Mouse (Mus musculus) spleen, adult 2 months (tissue): ENCODE results near the gene Samd4b. TPM values are rescaled to one million over a fixed set of nuclear protein-coding genes. Genes with fewer than 3 reads are reported as not detected.

Experiments used
- DNase-seq, 2 experiments: peaks; one replicate each; pipeline versions ENCODE4 v3.0.0 to v3.0.0-alpha.2; 2012 to 2021; ENCODE audit warnings: low spot score in 2 of 2, low read depth in 1 of 2
- H3K27ac ChIP-seq: fragments of 200-500 bp; 2 replicates; pipeline ENCODE4 v1.5.1; 2012; ENCODE audit warnings: low read length, inconsistent platforms; ENCODE audit not compliant: insufficient read depth
- H3K27me3 ChIP-seq: fragments of 200-500 bp; 2 replicates; pipeline ENCODE4 v1.6.1; 2012; ENCODE audit warnings: mild to moderate bottlenecking, moderate library complexity, low read length, inconsistent platforms; ENCODE audit not compliant: control insufficient read depth, insufficient read depth
- H3K36me3 ChIP-seq: fragments of 200-500 bp; 2 replicates; pipeline ENCODE4 v1.6.1; 2012; ENCODE audit warnings: mild to moderate bottlenecking, low read length, inconsistent platforms; ENCODE audit not compliant: control insufficient read depth, insufficient read depth
- H3K4me1 ChIP-seq: fragments of 200-500 bp; 2 replicates; pipeline ENCODE4 v1.6.1; 2011; ENCODE audit warnings: inconsistent platforms; ENCODE audit not compliant: control insufficient read depth, insufficient read depth, insufficient read length
- H3K4me3 ChIP-seq: fragments of 200-500 bp; 2 replicates; pipeline ENCODE4 v1.5.1; 2011; ENCODE audit warnings: mild to moderate bottlenecking, inconsistent platforms; ENCODE audit not compliant: insufficient read depth, insufficient read length; ENCODE audit errors: extremely low read depth
- CTCF ChIP-seq: fragments of 200-500 bp; IDR thresholded peaks from 2 replicates; pipeline ENCODE4 v1.5.1; 2011; ENCODE audit warnings: mild to moderate bottlenecking, inconsistent platforms; ENCODE audit not compliant: insufficient read depth, insufficient read length, insufficient replicate concordance; ENCODE audit errors: extremely low read depth
- POLR2A ChIP-seq: fragments of 200-500 bp; IDR thresholded peaks from 2 replicates; pipeline ENCODE4 v1.6.1; 2011; ENCODE audit warnings: low read depth, low read length, inconsistent platforms
- WGBS: fragments of 180-500 bp; shearing (Covaris S2); methylation state at CpG from one replicate; pipeline ENCODE4 v1.1.7; 2018; 5-methylcytosine and 5-hydroxymethylcytosine counted together
- polyA plus RNA-seq: library from polyadenylated mRNA; depleted of rRNA; stranded (reverse); fragments of >200 nt; gene quantifications from 2 replicates; pipeline ENCODE4 v1.2.3, GENCODE M21; 2012; rRNA removed

Samd4b gene
- polyA plus RNA-seq, result 48.2 and 68.2 TPM in 2 replicates

- H3K36me3 ChIP-seq, result no peaks in the 10 kb centered on the region
- H3K27me3 ChIP-seq, result no peaks in the 10 kb centered on the region
- peak; percentile 98 to 100 for DNase-seq
- H3K27ac ChIP-seq, result no peak within 1 kb of the TSS; the same call in 1 of the 2 replicates
- no peak for TF ChIP-seq CTCF
- peak; percentile 31; the same call in 1 of the 2 replicates for TF ChIP-seq POLR2A
- H3K4me3 ChIP-seq, result peak within 1 kb of the TSS; percentile 78
- peaks cover 28% of the 10 kb centered on the region for H3K4me1 ChIP-seq
- WGBS, result under 1% methylated on average over 66 of the region's 66 CpGs
Observed at GRCm38 (mm10) chr7:28597642-28598446, at the start of gene Samd4b, which contains the start of gene Pak4. TSS of gene Samd4b (minus strand) at chr7:28598144. TSS of gene Pak4 (minus strand) at chr7:28598185.

- TF ChIP-seq CTCF, result no peak
- TF ChIP-seq POLR2A, result no peak
- Histone ChIP-seq H3K27me3 (no peaks in the 10 kb centered on the region), H3K36me3 (no peaks in the 10 kb centered on the region), H3K4me1 (no peaks in the 10 kb centered on the region), H3K27ac (no peak overlapping the region), H3K4me3 (no peak overlapping the region)
- no peak for DNase-seq
- 61% methylated on average over 7 of the region's 7 CpGs for WGBS
Observed at GRCm38 (mm10) chr7:28647016-28647415, 49.1 kb upstream of the Samd4b start.

- no peak for DNase-seq
- Histone ChIP-seq H3K27ac (no peak overlapping the region), H3K4me1 (no peaks in the 10 kb centered on the region), H3K4me3 (no peak overlapping the region), H3K36me3 (no peaks in the 10 kb centered on the region), H3K27me3 (no peaks in the 10 kb centered on the region)
- TF ChIP-seq POLR2A, result no peak
- no peak for TF ChIP-seq CTCF
- WGBS, result 86% methylated on average over 2 of the region's 2 CpGs
Observed at GRCm38 (mm10) chr7:28645947-28646475, 48.1 kb upstream of the Samd4b start.

- WGBS, result 86% methylated on average over 6 of the region's 6 CpGs
- no peaks in the 10 kb centered on the region for H3K27me3 ChIP-seq
- no peak for TF ChIP-seq CTCF
- no peak for TF ChIP-seq POLR2A
- H3K4me1 ChIP-seq, result no peaks in the 10 kb centered on the region
- H3K4me3 ChIP-seq, result no peak overlapping the region
- no peak for DNase-seq
- H3K27ac ChIP-seq, result no peak overlapping the region
- no peaks in the 10 kb centered on the region for H3K36me3 ChIP-seq
Observed at GRCm38 (mm10) chr7:28645366-28645765, 47.4 kb upstream of the Samd4b start.

- TF ChIP-seq POLR2A, result no peak
- no peak for TF ChIP-seq CTCF
- no peaks in the 10 kb centered on the region for H3K36me3 ChIP-seq
- H3K4me1 ChIP-seq, result no peaks in the 10 kb centered on the region
- no peak overlapping the region for H3K4me3 ChIP-seq
- H3K27ac ChIP-seq, result no peak overlapping the region
- DNase-seq, result no peak
- 81% methylated on average over 8 of the region's 8 CpGs for WGBS
- H3K27me3 ChIP-seq, result no peaks in the 10 kb centered on the region; the same call in 1 of the 2 replicates
Observed at GRCm38 (mm10) chr7:28641546-28641945, 43.6 kb upstream of the Samd4b start.

GRCm38 (mm10) chr7:28637511-28637910 is 39.6 kb upstream of the Samd4b start:
- H3K36me3 ChIP-seq, result no peaks in the 10 kb centered on the region
- DNase-seq, result no peak
- H3K27me3 ChIP-seq, result no peaks in the 10 kb centered on the region; the same call in 1 of the 2 replicates
- H3K27ac ChIP-seq, result no peak overlapping the region
- TF ChIP-seq CTCF (no peak), POLR2A (no peak)
- H3K4me1 ChIP-seq, result no peaks in the 10 kb centered on the region
- no peak overlapping the region for H3K4me3 ChIP-seq
- 27% methylated on average over 8 of the region's 8 CpGs for WGBS

GRCm38 (mm10) chr7:28634128-28634527 is 36.2 kb upstream of the Samd4b start:
- TF ChIP-seq CTCF, result no peak
- Histone ChIP-seq H3K27ac (no peak overlapping the region), H3K4me3 (no peak overlapping the region), H3K27me3 (peaks cover 5% of the 10 kb centered on the region), H3K4me1 (no peaks in the 10 kb centered on the region), H3K36me3 (no peaks in the 10 kb centered on the region)
- no peak for DNase-seq
- 29% methylated on average over 4 of the region's 4 CpGs for WGBS
